Mouse (Mus musculus) adrenal gland, postnatal 10 days (tissue): ENCODE measurements at regions not wholly inside any gene's neighbourhood (a gene's known extent, or its start where the extent isn't known, plus 50 kb on each side); places are given as distances from the start of the nearest gene placed in this dataset. TPM values are rescaled to one million over a fixed set of nuclear protein-coding genes. Genes with fewer than 3 reads are reported as not detected.

Experiments used
- DNase-seq: peaks from one replicate; pipeline ENCODE4 v3.0.0; 2021; ENCODE audit warnings: mixed read lengths
- microRNA-seq: library from miRNA; unstranded; fragments of <30 nt; microRNA quantifications from one replicate; pipeline ENCODE4 v1.2.0, GENCODE M21; 2021

DNA sequence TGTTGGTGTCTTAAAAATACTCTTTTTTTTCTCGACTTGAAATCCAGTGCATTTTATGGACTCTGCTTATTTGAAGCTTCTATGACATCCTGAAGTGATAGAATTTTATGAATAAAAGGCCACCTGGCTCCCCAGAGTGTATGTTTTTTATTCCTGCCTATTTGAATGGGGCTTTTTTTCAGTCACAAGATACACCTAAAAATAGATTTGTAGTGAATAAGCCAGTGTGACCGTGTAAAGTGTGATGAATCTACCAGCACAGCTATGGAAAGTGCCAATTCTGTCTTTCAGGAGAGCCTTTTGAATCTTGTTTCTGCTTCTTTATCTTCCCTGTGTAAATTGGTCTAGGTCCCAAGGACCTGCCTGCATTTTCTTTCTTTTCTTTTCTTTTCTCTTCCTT, 119.8 kb upstream of the Pex5l start:
- no peak for DNase-seq

- no peak for DNase-seq
Measured at GRCm38 (mm10) chr3:33219271-33220065, 76.4 kb upstream of the Pex5l start.

DNA sequence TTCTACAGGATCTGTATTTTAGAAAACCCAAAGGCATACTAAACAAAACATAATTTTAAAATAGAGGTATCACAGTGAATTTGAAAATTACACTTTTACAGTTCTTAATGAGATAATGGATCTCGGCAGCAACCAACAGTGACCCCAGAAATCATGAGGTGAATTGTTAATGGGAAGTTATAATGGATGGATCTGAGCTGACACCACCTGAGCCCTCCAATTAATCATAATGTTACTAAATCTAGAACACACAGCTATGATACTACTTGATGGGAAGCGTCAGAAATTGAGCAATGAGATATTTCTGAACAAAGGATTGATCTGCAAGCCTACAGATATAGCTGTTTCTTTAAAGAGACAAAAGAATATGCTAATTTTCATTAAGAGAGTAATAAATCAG, 75.2 kb upstream of the Pex5l start:
- DNase-seq, result no peak

DNA sequence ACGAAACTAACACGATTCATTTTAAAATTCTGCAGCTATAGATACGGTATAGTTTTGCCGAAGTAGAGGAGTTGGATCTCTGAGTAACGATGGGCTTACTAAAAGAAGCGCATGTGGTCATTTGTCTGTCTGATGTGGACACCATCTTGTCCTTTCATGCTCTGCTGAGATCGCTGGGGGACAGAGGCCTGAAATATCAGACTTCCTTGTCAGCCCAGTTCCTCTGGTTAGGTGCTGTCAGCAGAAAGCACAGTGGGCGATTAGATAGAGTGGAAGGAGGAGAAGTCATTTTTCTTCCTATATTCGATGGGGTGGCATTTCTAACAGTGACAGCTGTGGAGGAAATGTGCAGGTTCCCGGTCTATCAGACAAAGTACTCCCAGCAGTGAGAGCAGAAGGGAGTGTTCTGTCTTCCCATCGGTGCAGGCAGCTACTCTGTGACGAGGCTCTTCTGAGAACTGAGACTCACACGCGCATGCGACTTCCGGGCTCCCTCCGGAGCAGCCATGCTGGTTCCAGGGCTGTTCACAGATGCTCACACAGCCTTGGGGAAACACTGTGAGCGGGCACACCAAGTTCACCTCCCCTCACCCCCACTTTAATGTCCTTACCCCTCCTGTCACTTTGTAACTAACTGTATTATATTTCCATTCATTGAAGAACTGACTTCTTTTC, 74.5 kb upstream of the Pex5l start:
- no peak for DNase-seq

DNA sequence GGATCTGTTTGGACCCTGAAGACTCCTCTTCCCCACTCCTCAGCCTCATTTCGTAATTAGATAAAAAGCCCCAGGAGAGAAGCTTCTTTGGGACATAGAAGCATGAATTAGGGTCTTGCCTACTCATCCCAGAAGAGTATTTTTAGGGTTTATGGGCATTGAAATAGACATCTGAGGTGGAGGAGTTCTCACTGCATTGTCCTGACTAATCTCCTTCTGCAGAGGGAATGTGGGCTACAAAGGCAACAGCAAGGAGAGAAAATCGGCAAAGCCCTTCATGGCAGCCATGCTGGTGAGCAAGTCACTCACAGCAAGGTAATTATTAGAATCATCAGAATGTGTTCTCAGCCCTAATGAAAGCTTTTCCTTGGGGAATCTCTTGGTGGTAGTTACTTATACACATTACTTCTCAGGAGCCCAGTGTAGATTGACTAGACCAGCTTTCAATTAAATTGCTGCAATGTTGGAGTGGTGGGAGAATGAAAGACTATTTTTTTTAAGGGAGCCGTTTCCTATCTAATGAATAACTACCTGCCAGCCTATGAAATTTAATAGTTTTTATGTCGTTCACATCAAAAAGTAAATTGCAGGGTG, 68.3 kb upstream of the Pex5l start:
- DNase-seq, result no peak

Small RNAs in the stretch of these regions (microRNA-seq; reads per million reads assigned to microRNA genes)
- gene Gm27974, result not detected
